Mouse (Mus musculus) forelimb bud, embryonic 11.5 days (tissue): ENCODE measurements around the gene Mgat5.

Source experiments
- DNase-seq: peaks from one replicate; pipeline ENCODE4 v3.0.0-alpha.2; 2012; ENCODE audit warnings: low read depth, low spot score

The Mgat5 gene

GRCm38 (mm10) chr1:127434829-127435228 lies 230.0 kb downstream of the Mgat5 start:
- DNase-seq = no peak

DNA sequence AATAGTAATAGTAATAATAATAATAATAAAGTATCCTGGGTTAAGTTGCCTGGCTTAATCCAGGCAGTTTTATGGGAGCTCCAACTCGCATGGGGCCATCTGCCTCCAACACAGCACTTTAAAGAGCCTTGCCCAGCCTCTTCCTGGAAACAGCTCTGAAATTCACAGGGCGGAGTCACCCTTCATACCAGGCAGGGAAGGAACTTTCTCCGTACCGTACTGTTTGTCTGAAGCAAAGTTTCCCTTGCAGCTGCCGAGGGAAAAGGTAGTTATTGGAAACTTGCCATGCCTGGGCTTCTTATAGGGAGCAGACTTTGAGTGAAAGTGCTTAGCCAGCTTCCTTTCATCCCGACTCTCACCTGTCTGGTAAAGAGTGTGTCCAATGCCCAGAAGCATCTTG lies 232.3 kb downstream of the Mgat5 start:
- no peak for DNase-seq

- DNase-seq = no peak
Measured at GRCm38 (mm10) chr1:127439452-127439891, 234.7 kb downstream of the Mgat5 start.

DNA sequence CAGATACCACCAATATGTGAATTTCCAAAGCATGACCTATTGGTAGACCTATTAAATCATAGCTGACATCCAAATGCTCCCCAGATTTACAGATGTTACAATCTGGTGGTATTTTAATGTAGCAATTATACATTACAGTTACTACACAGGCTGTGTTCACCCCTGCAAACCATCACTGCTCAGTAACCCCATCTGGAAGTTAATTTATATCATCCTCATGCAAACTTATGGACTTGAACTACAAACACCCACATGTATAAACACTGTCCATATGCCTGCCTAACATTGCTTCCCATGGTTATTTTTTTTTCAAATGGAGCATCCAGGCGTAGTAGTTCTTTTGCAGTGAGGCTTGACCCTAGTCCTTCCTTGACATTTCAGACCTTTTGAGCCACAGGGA lies 236.2 kb downstream of the Mgat5 start:
- DNase-seq = peak; percentile 13

- no peak for DNase-seq
Measured at GRCm38 (mm10) chr1:127441736-127442135, 236.9 kb downstream of the Mgat5 start.

- DNase-seq = peak; percentile 71
Measured at GRCm38 (mm10) chr1:127442880-127443877, 238.4 kb downstream of the Mgat5 start.

GRCm38 (mm10) chr1:127444836-127445485 lies 240.1 kb downstream of the Mgat5 start:
- peak; percentile 58 for DNase-seq

DNA sequence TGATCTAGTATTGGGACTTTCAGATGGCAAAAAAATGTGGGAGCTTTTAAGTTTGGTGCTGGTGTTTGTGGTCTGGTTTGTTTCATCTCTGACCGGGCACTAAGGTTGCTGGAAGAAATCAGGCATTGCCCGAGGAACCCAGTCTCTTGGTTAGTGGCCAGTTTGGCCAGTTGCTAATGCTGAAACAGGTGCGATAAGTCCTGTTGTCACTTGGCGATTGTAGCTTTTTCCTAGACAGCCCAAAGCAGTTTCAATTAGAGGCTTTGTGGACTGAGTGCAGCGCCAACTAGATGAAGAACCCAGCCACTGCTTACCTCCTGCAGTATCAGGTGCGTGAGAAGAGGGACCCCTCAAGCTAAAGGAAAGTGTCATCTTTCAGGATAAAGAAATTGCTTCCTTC lies 248.6 kb downstream of the Mgat5 start:
- no peak for DNase-seq

DNA sequence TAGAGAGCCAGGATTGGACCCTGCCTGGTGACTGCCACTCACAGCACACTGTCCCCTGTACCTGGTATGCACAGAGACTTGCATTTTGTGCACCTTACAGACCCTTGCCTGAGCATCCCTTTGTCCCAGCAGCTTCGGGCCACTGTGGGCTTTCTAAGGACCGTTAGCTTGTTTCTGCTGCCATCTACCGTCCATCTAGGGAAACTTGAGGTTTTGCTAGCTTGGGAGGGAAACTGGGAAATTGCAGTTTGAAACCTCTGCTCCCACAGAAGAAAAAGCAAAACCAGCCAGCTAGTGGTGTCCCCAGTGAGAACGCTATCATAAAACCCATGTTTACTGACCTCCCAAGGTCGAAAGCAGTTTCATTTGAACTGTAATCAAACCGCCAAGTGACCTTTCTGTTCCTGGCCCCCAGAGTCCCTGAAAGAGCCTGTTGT lies 254.2 kb downstream of the Mgat5 start:
- DNase-seq = peak; percentile 83

DNA sequence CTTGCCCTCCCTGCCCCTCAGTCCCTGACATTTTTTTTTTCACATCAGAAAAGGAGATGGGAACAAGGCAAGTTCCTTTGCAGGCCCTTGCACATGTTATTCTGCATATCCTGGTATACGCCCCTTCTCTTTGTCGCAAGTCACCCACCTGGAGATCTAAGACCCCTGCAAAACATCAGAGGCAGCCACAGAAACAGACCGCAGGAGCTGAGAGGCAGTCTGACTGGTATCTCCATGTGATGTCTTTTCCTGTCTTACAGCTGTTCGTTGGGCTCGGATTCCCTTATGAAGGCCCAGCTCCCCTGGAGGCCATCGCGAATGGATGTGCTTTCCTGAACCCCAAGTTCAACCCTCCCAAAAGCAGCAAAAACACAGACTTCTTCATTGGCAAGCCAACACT lies 254.8 kb downstream of the Mgat5 start:
- DNase-seq = no peak

GRCm38 (mm10) chr1:127461017-127461416 lies 256.2 kb downstream of the Mgat5 start:
- DNase-seq = no peak

- DNase-seq = no peak
Measured at GRCm38 (mm10) chr1:127464041-127464440, 259.2 kb downstream of the Mgat5 start.

GRCm38 (mm10) chr1:127465292-127465691 lies 260.5 kb downstream of the Mgat5 start:
- no peak for DNase-seq

DNA sequence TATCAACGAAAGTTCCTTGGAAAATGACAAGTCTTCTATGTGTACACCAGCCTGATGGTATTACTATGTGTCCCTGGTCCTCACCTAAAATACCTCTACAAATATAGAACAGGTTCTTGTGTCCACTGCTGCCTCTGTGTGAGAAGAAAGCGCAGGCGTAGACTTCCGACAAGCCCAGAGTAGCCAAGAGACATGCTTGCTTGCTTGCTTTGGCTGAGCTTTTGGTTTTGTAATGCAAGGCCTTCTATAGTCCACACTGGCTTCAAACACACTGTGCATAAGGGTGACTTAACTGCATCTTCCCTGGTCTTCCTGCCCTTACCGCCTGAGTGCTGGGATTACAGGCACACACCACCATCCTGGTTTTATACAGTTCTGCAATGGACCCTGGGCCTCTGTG lies 262.4 kb downstream of the Mgat5 start:
- DNase-seq = no peak

DNA sequence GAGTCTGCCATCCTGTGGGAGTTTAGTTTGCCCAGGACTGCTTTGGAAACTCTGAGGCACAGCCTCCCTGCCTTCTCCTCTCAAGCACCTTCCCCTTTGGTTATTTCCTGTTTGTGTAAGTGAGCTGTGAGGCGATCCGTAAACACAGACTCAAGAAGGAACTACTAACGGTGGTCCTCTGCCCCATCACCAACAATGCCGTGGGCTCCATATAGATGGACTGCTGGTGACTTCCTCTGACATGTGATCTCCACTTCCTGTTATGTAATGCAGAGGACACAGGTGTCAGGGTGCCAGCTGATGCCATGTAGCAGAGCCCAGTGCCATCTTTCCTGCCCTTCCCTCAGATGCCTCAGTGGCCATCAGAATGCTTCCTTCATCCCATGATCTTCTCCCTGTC lies 265.4 kb downstream of the Mgat5 start:
- DNase-seq = no peak

GRCm38 (mm10) chr1:127475756-127476155 lies 270.9 kb downstream of the Mgat5 start:
- no peak for DNase-seq

DNA sequence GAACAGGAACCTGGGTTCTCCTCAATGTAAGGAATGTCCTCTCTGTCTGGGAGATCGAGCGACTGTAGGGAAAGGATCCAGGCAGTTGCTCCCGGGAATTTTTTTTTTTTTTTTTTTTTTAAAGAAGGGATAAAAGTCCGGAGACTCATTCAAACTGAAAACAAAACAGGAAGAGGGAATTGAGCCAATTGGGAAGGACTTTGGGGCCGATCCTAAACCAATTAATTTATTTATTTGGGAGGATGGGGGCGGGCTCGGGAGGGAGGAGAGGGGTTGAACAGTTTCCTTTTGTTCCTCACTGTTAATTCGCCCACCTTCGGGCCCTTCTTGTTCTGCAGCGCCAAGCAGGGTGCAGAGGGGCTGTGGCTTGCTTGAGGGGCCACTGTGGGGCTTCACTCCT lies 278.1 kb downstream of the Mgat5 start:
- no peak for DNase-seq

DNA sequence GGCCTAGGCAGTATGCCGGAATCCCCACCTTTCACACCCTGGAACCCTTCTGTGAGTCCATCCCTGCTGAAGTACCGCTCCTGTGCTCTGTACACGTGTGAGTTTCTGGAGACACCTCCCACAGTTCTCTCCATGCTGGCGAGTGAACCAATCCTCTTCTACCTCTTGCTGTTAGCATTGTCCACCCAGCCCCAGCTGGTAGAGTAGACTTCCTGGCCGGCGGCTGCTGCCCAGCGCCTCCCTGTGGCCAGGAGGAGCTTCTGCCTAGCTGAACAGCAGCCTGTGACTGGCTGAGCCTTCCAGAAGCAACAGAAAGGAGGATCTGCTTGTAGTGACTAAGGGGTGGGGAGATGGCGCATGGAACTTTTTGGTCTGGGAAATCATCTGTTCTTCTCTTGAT lies 279.4 kb downstream of the Mgat5 start:
- no peak for DNase-seq

- peak; percentile 44 for DNase-seq
Measured at GRCm38 (mm10) chr1:127484826-127485225, 280.0 kb downstream of the Mgat5 start.

DNA sequence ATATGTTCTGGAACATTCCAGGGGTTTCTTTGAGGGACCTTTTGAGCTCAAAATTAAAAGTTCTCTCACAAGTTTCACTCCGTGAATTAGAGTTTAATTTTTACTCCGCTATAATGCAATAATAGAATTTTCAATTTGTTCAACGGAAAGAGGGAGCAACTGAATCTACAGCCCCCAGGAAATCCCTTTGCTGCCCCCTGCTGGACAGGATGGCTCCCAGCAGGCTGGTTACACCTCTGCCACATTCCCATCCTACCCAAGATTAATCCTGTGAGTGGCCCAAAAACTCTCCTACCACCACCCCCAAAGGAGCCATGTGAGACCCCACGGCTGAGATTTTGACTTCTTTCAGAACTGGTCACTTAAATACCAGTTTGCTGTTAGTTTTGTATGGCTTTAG lies 282.3 kb downstream of the Mgat5 start:
- DNase-seq = peak; percentile 11

DNA sequence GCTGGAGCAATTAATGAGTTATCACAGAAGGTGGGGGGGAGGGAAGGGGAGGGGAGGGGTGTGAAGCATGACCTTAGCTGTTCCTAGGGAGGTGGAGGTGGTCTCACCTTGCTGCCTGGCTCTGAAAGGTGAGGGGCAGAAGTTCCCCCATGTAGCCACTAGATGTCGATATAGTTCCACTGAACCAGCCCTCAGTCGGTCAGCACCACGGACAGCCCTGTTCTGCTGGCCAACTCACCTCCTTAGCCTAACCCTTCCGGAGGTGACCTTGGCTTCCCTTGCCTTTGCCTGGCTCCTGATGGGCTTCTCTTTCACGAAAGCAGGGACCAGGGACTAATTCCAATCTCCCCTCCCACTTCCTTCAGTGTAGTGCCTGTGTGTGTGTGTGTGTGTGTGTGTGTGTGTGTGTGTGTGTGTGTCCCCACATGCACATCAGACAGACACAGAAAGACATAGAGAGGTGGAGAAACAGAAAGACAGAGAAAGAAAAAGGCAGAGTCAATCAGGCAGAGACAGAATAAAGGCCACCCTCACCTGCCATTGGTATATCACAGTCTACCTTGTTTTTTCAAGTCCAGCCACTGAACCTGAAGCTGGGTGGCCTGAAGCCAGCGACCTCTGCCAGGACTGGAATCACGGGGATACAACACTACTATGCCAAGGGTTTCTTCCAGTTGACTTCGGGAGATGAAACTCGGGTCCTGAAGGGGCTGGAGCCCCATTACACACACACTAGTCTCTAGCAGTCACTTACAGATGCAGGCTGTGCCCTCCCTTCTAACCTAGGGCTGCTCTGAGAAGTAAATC lies 292.1 kb downstream of the Mgat5 start:
- DNase-seq = peak; percentile 78

DNA sequence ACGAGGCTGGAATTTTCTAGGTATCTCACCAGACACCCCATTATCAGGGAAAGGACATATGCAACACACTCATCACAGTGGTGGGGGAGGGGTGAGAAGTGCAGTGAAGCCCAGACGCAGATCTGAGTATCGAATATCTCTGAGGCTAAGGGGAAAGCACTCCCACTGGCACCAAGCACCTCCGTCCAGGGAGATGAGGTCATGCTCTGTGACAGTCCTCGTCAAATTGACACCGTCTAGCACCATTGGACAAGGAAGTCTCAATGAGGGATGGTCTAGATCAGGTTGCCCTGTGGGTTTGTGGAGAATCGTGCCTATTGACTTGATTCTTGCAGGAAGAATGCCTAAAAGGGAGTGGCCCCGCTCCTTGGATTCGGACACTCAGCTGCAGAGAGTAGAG lies 293.9 kb downstream of the Mgat5 start:
- no peak for DNase-seq
